Comparison of ENCODE assay signal across 10 mouse cellular contexts in genomic region chr4:152285505-152285904, GRCm38 (mm10). TPM values are rescaled to one million over a fixed set of nuclear protein-coding genes. Genes with fewer than 3 reads are reported as not detected.
DNase-seq lines count a peak whose midpoint lies in the region; ATAC-seq lines count a peak whose summit lies in the region.
"Had no signal": no experiment of that assay in that cellular context is flagged by ENCODE, and none has a peak within 500 bp of the region (broad histone marks: within the 10 kb centered on the region; RNA-seq: fewer than 3 reads in every experiment).

No protein-coding gene starts in this region.

- DNase-seq in liver: peak; percentile 53
- peak; percentile 79 for DNase-seq in NIH3T3 (ENCODE audit: low read depth)
- peak; percentile 92 for DNase-seq in cerebellum, adult 9-10 months
- peak; percentile 76 for DNase-seq in lung, postnatal 25 days (ENCODE audit: low spot score)
- DNase-seq in thymus, postnatal 36 days: peak; percentile 38 to 41

- no peak overlapping the region for H3K27ac ChIP-seq in liver, embryonic 12.5 days
- no peak overlapping the region for H3K27ac ChIP-seq in hindbrain, embryonic 13.5 days
- H3K27ac ChIP-seq: embryonic facial prominence, embryonic 13.5 days; liver, embryonic 15.5 days had no signal

- H3K27me3 ChIP-seq in liver, embryonic 12.5 days (replicated peaks): peaks cover 96% of the 10 kb centered on the region
- H3K27me3 ChIP-seq in hindbrain, embryonic 13.5 days: peaks cover 97% of the 10 kb centered on the region

- 0 out of 2 replicates have a peak, but pooled peaks cover 3% of the 10 kb centered on the region for H3K9me3 ChIP-seq in liver, embryonic 12.5 days (replicated peaks)
- H3K9me3 ChIP-seq in hindbrain, embryonic 13.5 days: no peaks in the 10 kb centered on the region
- H3K9me3 ChIP-seq: liver, embryonic 15.5 days had no signal

- no peak overlapping the region for H3K9ac ChIP-seq in liver, embryonic 12.5 days
- H3K9ac ChIP-seq in hindbrain, embryonic 13.5 days: no peak overlapping the region
- H3K9ac ChIP-seq: embryonic facial prominence, embryonic 13.5 days; liver, embryonic 15.5 days had no signal

- ATAC-seq in liver, embryonic 12.5 days: no peak
- no peak for ATAC-seq in hindbrain, embryonic 13.5 days (ENCODE audit: low FRiP score)
- ATAC-seq in monocyte, adult 5-6 weeks (replicated peaks; ENCODE audit: insufficient number of reproducible peaks, low FRiP score, low TSS enrichment, poor library complexity, severe bottlenecking): no peak

- peaks cover 28% of the 10 kb centered on the region for H3K4me1 ChIP-seq in liver, embryonic 12.5 days
- peaks cover 52% of the 10 kb centered on the region for H3K4me1 ChIP-seq in hindbrain, embryonic 13.5 days (replicated peaks)

- no peaks in the 10 kb centered on the region for H3K36me3 ChIP-seq in liver, embryonic 12.5 days
- peaks cover 9% of the 10 kb centered on the region for H3K36me3 ChIP-seq in hindbrain, embryonic 13.5 days
- H3K36me3 ChIP-seq: liver, embryonic 15.5 days had no signal

- whole genome bisulfite sequencing in liver, embryonic 12.5 days (ENCODE audit: insufficient replicate concordance): 2% methylated on average over 10 of the region's 10 CpGs
- WGBS in hindbrain, embryonic 13.5 days: 6% methylated on average over 10 of the region's 10 CpGs

- H3K4me2 ChIP-seq in liver, embryonic 12.5 days: no peak overlapping the region
- peak overlapping the region; percentile 62; the same call in 1 of the 2 replicates for H3K4me2 ChIP-seq in hindbrain, embryonic 13.5 days

- H3K4me3 ChIP-seq in liver, embryonic 12.5 days: no peak overlapping the region
- H3K4me3 ChIP-seq in hindbrain, embryonic 13.5 days: 0 out of 2 replicates have a peak overlapping the region, but pooled peaks have one; percentile 38

RNA-seq across cellular contexts. Expression of gene Hes3, which starts 6.0 kb away (rescaled TPM):
- not detected in 2 replicates for polyA plus RNA-seq in liver, embryonic 12.5 days (2016; fragmentation: Nextera tagmentation; extraction: Ambion mirVana)
- polyA plus RNA-seq in hindbrain, embryonic 13.5 days (2015; fragmentation: Nextera tagmentation; extraction: Ambion mirVana): 0.38 and 0.79 TPM in 2 replicates
- total RNA-seq in monocyte, adult 5-6 weeks (2017): not detected in 3 replicates
- polyA plus RNA-seq: embryonic facial prominence, embryonic 13.5 days; liver, embryonic 15.5 days had no signal

RNA-seq across cellular contexts. Expression of gene Gpr153, which starts 11.5 kb away (rescaled TPM):
- 2.1 and 2.4 TPM in 2 replicates for polyA plus RNA-seq in liver, embryonic 12.5 days (2016; fragmentation: Nextera tagmentation; extraction: Ambion mirVana)
- polyA plus RNA-seq in hindbrain, embryonic 13.5 days (2015; fragmentation: Nextera tagmentation; extraction: Ambion mirVana): 9.0 and 9.3 TPM in 2 replicates
- 0.39 to 0.86 TPM in 2 of 3 replicates, not detected in the other for total RNA-seq in monocyte, adult 5-6 weeks (2017)

RNA-seq across cellular contexts. Expression of gene Icmt, which starts 11.5 kb away (rescaled TPM):
- 11.8 and 14.4 TPM in 2 replicates for polyA plus RNA-seq in liver, embryonic 12.5 days (2016; fragmentation: Nextera tagmentation; extraction: Ambion mirVana)
- 17.2 and 18.4 TPM in 2 replicates for polyA plus RNA-seq in hindbrain, embryonic 13.5 days (2015; fragmentation: Nextera tagmentation; extraction: Ambion mirVana)
- total RNA-seq in monocyte, adult 5-6 weeks (2017): 10.5 to 18.2 TPM (median 14.9 TPM) in 3 replicates

RNA-seq across cellular contexts. Expression of gene Rnf207, which starts 33.3 kb away (rescaled TPM):
- 0.26 and 0.42 TPM in 2 replicates for polyA plus RNA-seq in liver, embryonic 12.5 days (2016; fragmentation: Nextera tagmentation; extraction: Ambion mirVana)
- 5.2 and 7.7 TPM in 2 replicates for polyA plus RNA-seq in hindbrain, embryonic 13.5 days (2015; fragmentation: Nextera tagmentation; extraction: Ambion mirVana)
- total RNA-seq in monocyte, adult 5-6 weeks (2017): not detected in 3 replicates

RNA-seq across cellular contexts. Expression of gene Rpl22, which starts 40.0 kb away (rescaled TPM):
- 385 and 404 TPM in 2 replicates for polyA plus RNA-seq in liver, embryonic 12.5 days (2016; fragmentation: Nextera tagmentation; extraction: Ambion mirVana)
- 205 and 218 TPM in 2 replicates for polyA plus RNA-seq in hindbrain, embryonic 13.5 days (2015; fragmentation: Nextera tagmentation; extraction: Ambion mirVana)
- 1,335 to 1,418 TPM (median 1,365 TPM) in 3 replicates for total RNA-seq in monocyte, adult 5-6 weeks (2017)

Comparison
In these comparisons a context has a peak if more than half of its experiments do, and no peak if none do; other contexts are left out.
1. DNase-seq: peak in every context shown above with its lines; median percentile 92 in cerebellum, adult 9-10 months; 79 in NIH3T3; 76 in lung, postnatal 25 days; 53 in liver; 40 in thymus, postnatal 36 days.